Mouse (Mus musculus) CH12.LX (cell line): ENCODE measurements at regions not wholly inside any gene's neighbourhood (a gene's known extent, or its start where the extent isn't known, plus 50 kb on each side); places are given as distances from the start of the nearest gene placed in this dataset.

Experiments
- CTCF ChIP-seq, 2 experiments: IDR thresholded peaks in 1 of 2; conservative IDR thresholded peaks in 1 of 2; 2 replicates each; pipeline ENCODE4 v1.5.1; 2011 to 2012; ENCODE audit warnings: low read depth in 2 of 2, low read length in 2 of 2, improper control_type of control experiment in 1 of 2, inconsistent platforms in 1 of 2, mild to moderate bottlenecking in 1 of 2, moderate library complexity in 1 of 2
- EP300 ChIP-seq: IDR thresholded peaks from 2 replicates; pipeline ENCODE4 v1.6.1; 2011; ENCODE audit warnings: low read length, improper control_type of control experiment
- MAFK ChIP-seq: IDR thresholded peaks from 2 replicates; pipeline ENCODE4 v1.6.1; 2011; ENCODE audit warnings: low read length, improper control_type of control experiment; ENCODE audit not compliant: insufficient replicate concordance
- MAX ChIP-seq: IDR thresholded peaks from 2 replicates; pipeline ENCODE4 v1.6.1; 2011; ENCODE audit warnings: low read length, improper control_type of control experiment
- MAZ ChIP-seq: IDR thresholded peaks from 2 replicates; pipeline ENCODE4 v1.6.1; 2012; ENCODE audit warnings: low read depth, mild to moderate bottlenecking, inconsistent platforms, low read length, improper control_type of control experiment, moderate library complexity
- MEF2A ChIP-seq: IDR thresholded peaks from 2 replicates; pipeline ENCODE4 v1.6.1; 2014; ENCODE audit warnings: low read depth, mild to moderate bottlenecking, inconsistent platforms, low read length, improper control_type of control experiment, borderline replicate concordance
- MYC ChIP-seq: IDR thresholded peaks from 2 replicates; pipeline ENCODE4 v1.6.1; 2011; ENCODE audit warnings: low read depth, mild to moderate bottlenecking, improper control_type of control experiment, low read length
- POLR2A ChIP-seq: IDR thresholded peaks from 2 replicates; pipeline ENCODE4 v1.6.1; 2011; ENCODE audit warnings: low read depth, mild to moderate bottlenecking, improper control_type of control experiment, low read length
- POLR2AphosphoS2 ChIP-seq: IDR thresholded peaks from 2 replicates; pipeline ENCODE4 v1.6.1; 2011; ENCODE audit warnings: low read depth, low read length, improper control_type of control experiment
- USF1 ChIP-seq: IDR thresholded peaks from 2 replicates; pipeline ENCODE4 v1.6.1; 2014; ENCODE audit warnings: low read depth, mild to moderate bottlenecking, inconsistent platforms, low read length, improper control_type of control experiment
- USF2 ChIP-seq: conservative IDR thresholded peaks from 2 replicates; pipeline ENCODE4 v1.6.1; 2011; ENCODE audit warnings: low read depth, low read length, improper control_type of control experiment
- ZC3H11A ChIP-seq: IDR thresholded peaks from 2 replicates; pipeline ENCODE4 v1.6.1; 2012; ENCODE audit warnings: low read depth, mild to moderate bottlenecking, inconsistent platforms, low read length, improper control_type of control experiment
- ZKSCAN1 ChIP-seq: IDR thresholded peaks from 2 replicates; pipeline ENCODE4 v1.6.1; 2012; ENCODE audit warnings: low read depth, inconsistent platforms, low read length, improper control_type of control experiment, borderline replicate concordance
- ZNF384 ChIP-seq: IDR thresholded peaks from 2 replicates; pipeline ENCODE4 v1.6.1; 2012; ENCODE audit warnings: low read depth, low read length, improper control_type of control experiment, inconsistent platforms

DNA sequence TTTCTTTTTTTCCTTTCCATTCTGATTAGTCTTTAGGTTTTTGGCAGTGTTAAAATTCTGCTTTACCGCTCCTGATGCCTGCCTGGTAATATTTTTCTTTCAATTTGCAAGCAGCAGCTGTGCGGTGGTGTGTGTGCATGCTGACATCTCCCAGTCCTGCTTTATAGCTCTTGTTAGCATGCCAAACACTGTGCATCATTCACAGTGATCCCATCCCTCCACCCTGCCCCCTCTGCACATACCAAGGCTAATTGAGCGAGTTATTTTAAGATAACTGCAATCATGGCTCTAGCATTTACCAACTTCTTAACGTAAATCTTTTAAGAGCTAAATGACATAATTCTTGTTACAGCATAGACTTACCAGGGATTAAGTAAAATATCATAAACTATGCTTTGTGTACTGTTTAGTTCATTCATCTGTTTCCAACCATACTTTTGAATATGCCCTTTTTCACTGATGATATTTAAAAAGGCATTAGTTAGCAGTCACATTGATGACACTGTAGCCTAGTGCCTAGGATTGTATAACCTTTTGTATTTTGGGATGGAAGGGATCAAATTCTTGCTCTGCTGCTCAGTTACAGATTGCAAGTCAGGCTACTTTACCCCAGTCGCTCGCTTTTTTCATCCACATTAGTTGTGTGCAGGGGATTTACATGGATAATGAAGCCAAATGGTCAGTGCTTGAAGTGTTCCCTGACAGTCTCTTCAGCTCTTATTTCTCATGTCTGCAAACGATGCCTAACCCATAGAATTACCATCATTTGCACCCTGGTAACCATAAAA is 487.0 kb downstream of the Lmo7 start:
- TF ChIP-seq MEF2A (no peak), ZNF384 (no peak), ZC3H11A (no peak), MAX (no peak), EP300 (no peak), CTCF (conservative IDR thresholded peaks at IDR 0.05 in 1 of 2, IDR thresholded peaks at IDR 0.05 in 1 of 2; ENCODE audit: low read depth in 2 of 2, low read length in 2 of 2) (no peak), POLR2AphosphoS2 (no peak), POLR2A (no peak), MAZ (no peak), MYC (no peak), MAFK (no peak), USF2 (no peak), USF1 (no peak), ZKSCAN1 (no peak)
